Mouse (Mus musculus) layer of hippocampus, postnatal 10 days (tissue): ENCODE results near the gene Rfx7. TPM values are rescaled to one million over a fixed set of nuclear protein-coding genes. Genes with fewer than 3 reads are reported as not detected.
A peak's percentile ranks its signal among the peaks of the same experiment; 100 is the strongest.
"Not testable (repeated sequence)": the region's sequence is repeated elsewhere in the genome, so short reads cannot be mapped to it uniquely, and the experiment has no call there.

Experiments used
- DNase-seq, 2 experiments: peaks; one replicate each; pipeline ENCODE4 v3.0.0; 2021; ENCODE audit warnings: low spot score in 2 of 2
- total RNA-seq, 2 experiments: library from RNA; stranded (reverse); gene quantifications; 2 replicates each; pipeline ENCODE4 v1.2.3; 2021

The Rfx7 gene
- total RNA-seq, 2 experiments from 2014 or later = 33.8 to 34.3 TPM

DNA sequence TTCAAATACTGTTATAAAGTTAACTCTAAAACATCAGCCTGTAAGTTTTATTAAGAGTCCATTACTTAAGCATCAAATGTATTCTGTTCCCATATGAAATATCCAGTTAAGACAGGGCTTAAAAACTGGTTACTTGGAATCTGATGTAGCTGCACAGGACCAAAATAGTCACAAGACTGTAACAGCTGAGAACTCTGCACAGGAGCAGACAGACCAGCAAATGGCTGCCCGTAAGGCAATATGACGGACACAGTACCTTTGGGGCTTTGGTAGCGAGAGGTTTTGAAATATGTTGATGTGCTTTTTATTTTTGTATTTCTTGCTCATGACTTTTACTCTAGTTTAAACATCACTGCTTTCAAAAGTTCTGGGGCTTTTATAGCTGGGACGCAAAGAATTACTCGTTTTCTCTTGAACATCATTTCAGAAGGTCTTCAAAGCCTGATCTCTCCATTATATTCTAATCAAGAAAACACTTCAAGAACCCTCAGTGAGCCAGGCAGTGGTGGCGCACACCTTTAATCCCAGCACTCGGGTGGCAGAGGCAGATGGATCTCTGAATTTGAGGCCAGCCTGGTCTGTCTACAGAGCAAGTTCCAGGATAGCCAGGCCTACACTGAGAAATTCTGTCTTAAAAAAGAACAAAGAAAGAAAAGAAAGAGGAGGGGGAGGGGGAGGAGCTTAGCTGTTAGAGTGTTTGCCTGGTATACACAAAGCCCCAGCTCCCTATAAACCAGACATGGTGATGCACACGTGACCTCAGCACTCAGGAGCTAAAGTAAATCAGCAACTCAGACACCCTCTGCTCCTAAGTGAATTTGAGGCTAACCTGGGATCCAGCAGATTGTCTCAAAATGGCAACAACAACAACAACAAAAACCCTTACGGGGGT lies 107.2 kb downstream of the Rfx7 start:
- DNase-seq = no peak

DNA sequence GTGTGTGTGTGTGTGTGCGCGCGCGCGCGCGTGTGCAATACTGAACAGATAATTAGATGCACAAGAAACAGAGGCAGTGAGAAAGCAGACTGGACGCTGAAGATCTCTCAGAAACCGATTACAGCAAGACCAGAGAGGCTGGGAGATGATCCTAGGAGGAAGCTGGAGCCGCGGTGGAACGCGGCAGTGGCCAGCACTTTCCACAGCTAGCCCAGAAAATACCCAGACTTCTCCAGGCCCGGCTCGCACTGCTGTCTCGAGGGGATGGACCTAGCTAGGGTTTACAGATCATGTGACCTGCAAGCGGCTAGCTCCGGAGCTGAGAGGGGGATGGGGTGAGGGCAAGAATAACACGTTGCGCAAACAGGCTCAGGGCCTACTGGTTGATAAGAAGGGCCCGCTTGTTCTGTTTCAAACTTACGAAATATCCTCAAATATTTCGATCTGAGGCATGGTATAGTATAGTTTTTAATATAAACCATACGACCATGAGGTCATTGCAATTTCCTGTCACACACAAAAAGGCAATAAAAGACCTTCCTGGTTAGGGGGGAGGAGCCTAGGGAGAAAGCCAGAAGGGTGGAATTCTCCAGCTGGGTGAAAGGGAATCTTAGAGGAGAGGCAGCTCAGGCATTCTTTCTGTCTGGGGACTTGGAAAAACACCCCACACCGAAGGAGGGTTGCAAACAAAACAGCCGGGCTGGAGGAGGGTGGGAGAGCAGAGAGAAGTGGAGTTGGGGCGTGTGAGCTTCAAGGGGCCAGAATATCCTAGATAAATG lies 108.0 kb downstream of the Rfx7 start:
- peak; percentile 54 to 65 for DNase-seq

DNA sequence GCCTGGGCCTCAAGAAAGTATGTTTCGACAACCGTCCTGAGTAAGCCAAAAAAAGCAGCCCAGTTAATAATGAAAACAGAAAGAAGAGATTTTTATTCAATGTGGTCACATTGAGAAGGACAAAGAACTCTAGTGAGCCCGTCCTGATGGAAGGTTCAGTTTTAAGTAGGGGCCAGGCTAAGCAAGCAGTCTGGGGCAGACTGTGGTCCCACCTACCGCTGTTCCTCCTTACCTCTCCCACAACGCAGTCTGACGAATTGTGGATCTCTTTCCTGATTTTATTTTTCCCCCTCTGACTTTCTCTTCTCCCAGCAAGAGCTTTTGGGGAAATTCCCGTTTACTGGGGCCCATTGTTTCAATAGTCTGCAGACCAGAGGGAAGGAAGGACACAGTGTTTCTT lies 108.6 kb downstream of the Rfx7 start:
- DNase-seq = no peak

DNA sequence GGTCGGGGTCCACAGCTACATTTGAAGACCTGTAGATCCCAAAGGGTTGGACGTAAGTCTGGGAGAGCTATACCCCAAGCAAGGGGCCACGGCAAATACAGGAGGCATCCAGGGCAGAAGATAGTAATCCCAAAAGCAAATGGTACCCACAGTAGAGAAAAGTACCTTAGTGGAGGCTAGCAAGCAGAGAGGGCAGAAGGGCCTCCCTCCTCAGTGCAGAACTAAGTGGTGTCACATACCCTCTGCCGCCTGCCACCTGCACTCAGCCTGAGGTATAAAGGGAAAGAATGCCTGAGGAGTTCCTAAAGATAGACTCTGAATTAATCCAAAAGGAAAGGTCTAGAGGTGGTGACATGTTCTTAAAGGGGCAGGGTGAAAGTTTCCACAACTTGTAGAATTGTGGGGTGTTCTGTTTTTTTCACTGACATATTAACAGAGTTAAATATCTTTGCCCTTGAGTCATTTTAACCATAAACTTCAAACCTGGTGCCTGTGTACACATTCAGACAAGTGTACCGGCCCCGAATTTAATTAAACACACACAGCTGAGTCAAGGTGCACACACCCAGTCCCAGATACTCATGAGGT lies 109.1 kb downstream of the Rfx7 start:
- DNase-seq = no peak

DNA sequence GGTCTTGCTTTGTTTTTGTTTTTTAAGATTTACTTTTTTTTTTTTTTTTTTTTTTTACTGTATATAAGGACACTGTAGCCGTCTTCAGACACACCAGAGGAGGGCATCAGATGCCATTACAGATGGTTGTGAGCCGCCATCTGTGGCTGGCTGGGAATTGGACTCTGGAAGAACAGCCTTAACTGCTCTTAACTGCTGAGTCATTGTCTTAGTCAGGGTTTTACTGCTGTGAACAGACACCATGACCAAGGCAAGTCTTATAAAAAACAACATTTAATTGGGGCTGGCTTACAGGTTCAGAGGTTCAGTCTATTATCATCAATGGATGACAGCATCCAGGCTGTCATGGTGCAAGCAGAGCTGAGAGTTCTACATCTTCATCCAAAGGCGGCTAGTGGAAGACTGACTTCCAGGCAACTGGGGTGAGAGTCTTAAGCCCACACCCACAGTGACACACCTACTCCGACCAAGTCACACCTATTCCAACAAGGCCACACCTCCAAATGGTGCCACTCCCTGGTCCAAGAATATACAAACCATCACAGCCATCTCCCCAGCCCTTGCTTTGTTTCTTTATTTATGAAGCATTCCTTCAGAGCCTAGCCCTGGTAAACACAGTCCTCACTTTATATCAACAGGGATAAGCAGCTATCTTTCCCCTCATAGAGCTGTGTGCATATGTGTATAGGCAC lies 110.9 kb downstream of the Rfx7 start:
- not testable (repeated sequence) for DNase-seq

DNA sequence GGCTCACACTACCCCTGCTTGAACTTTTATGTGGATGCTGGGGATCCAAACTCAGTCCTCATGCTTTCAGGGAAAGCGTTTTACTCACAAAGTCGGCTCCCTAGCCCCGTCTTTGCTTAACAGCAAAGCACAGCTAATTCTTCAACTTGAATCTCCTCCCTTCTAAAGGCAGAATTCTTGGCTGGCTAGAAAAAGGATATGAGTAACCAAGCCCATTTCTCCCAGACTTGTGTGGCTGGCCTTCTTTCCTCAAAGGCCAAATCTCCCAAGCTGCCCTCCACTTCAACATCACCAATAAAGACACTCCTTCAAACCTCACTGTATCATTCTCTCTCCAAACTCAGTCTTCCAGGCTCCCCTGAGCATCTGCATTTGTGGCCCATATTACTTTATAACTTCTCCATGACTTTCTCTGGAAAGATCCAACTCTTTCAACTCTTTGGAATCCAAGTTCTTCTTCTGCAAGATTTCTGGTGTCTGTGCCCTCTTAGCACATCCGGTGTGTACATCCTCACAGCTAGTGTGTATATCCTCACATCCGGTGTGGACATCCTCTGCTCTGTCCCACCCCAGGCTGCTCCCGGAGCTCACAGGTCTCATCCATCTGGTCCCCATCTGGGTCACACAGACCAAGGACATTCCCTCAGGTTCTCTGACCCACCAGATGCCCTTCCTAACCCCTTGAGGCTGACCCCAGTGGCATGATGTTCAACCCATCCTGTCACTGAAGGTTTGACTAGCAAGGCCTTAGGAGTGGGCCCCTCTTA lies 111.8 kb downstream of the Rfx7 start:
- no peak for DNase-seq

DNA sequence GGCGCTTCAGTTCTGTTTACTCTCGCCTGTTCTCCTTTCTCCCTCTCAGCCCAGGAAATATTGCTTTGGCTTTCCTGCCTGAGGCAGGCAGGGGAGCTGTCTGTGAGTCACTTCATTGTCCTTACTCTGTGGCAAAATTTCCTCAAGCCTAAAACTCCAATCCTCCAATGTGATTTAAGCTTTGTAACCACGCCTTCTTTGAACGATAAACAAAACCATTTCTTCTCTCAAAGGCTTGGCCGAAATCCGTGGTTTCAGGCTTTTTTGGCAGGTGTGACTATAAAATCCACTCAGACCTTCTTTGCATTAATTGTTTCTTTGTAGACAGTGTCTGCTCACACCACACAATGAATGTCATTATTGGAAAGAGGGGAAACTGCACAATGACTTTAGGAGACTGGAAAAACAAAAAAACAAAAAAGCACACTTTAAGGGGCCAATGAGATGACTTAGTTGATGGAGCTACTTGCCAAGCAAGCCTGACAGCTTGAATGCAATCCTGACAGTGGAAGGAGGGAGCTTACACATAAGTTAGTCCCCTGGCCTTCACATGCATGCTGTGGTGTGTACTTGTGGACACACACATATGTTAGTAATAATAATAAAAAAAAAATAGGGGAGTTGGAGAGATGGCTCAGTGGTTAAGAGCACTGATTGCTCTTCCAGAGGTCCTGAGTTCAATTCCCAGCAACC lies 112.5 kb downstream of the Rfx7 start:
- no peak for DNase-seq

DNA sequence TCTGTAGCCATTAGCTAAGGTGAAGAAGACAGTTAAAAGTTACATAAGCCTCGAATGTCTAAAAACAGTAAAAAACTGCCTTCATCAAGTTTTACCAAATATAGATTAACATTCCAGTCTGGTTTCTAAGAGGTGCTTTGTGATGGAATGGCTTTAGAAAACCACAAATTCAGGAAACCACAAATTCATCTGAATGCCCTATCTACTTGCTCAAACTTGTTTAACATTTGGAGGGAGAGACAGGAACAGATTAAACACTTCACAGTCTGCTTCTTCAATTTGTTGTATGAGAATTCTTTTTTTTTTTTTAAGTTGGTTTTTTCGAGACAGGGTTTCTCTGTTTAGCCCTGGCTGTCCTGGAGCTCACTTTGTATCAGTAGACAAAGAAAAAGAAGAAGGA lies 117.7 kb downstream of the Rfx7 start:
- no peak for DNase-seq

DNA sequence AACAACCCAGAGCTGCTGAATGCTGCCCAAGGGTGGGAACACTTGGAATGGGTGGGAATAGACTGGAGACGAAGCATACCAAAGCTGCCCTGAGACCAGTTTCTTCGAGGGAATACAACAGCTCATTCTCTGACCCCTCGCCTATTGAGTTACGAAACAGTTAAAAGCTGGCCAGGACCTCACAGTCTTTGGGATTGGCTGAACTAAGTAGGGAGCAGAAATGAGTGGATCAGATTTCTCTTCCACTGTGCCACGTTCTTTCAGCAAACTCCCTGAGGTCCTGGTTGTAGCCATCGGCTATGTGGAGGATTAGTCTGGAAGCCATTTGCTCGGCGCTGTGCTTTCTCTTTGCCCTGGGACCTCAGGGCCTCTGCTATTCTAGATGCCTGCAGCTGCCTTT lies 120.9 kb downstream of the Rfx7 start:
- DNase-seq = no peak

DNA sequence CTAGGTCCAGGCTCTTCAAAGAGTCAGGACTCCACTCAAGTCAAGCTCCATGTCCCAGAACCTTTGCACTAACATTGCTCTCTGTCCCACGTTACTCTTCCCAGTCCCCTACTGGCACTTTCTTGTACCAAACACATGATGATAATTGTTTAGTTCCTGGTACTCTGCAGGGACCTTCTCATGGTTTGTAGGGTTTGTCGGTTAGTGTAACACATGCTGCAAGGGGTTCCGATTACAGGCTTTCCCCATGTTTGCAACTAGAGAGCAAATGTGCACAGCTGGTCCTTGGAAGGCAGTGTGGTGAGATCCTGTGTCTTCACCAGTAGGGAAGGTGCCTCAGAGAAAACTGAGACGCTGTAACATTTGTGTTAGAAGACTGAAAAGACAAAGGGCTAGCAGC lies 121.5 kb downstream of the Rfx7 start:
- no peak for DNase-seq

DNA sequence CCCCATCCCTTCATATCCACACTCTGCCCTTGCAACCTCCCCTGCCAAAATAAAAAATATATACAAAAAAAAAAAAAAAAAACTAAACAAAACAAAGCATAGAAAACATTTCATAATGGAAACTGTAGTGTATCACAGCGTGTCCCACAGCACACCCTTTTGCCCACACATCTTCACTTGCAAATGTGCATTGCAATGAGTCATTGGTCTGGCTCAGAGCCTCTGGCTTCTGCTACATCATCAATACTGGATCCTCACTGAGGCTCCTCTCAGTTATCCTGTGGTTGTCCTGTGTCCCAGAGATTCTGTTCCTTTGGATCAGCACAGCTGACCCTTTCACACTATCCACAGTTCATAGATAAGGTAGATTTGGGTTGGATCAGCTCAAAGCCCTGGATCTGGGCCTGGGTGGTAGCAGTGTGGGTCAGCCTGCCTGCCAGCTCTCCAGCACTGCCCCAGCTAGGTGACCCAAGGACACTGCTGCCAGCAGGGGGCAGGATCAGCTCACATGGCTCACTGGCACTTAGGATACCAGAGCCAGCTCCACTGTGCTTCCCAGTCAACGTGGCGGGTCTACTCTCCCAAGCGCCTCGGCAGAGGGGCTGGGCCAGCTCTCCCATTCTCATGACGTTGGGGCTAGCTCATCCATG lies 122.7 kb downstream of the Rfx7 start:
- peak; percentile 54 to 69 for DNase-seq

DNA sequence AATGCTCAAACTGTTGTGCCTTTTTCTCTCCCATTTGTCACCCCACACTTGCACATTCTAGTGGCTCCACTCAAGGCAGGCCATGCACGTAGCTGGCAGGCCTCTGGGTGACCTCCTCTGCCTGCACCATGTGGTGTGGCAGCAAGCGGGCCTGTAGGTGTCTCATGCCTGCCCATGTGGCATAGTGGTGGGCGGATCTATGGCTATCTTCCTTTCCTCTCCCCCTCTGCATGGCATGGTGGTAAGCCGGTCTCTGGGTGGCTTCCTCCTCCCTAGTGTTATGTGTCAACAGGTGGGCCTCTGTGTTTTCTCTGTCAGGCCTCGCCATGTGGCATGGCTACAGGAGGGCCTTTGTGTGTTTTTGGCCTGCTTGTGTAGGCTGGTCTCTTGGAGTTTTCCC lies 123.6 kb downstream of the Rfx7 start:
- no peak for DNase-seq

DNA sequence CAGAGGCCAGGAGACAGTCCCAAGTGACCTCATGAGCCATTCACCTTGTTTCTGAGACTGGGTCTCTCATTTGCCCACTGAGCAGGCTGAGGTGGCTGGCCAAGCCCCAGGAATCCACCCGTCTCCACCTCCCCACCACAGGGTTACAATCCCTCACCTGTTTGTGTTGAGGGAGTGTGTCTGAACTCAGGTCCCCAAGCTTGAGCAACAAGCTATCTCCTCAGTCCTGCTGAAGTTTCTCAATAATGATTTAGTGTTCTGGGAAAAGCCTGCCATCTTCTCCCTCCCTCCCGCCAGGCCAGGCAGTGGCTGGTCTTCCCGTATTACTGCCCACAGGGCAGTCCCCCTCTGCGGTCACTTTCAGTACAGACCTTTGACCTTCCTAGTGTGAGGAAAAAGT lies 124.5 kb downstream of the Rfx7 start:
- no peak for DNase-seq

DNA sequence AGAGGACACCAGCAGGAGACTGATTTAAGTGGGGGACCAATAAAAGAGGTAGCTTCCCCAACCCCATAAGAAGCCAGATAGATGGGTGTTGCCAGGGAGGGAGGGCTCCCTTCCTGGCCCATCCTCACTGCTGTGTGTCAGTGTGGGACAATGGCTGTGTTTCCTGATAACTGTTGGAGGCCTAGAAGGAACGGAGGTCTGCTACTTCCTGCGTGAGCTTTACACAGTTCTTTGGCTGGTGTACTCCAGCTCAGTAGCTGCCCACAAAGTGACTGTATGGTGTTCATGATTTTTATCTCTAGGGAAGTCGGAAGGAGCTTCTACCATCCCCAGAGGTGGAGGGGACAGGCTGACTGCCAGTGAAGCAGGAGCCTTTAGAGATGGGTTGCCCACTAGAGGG lies 124.9 kb downstream of the Rfx7 start:
- DNase-seq = no peak

DNA sequence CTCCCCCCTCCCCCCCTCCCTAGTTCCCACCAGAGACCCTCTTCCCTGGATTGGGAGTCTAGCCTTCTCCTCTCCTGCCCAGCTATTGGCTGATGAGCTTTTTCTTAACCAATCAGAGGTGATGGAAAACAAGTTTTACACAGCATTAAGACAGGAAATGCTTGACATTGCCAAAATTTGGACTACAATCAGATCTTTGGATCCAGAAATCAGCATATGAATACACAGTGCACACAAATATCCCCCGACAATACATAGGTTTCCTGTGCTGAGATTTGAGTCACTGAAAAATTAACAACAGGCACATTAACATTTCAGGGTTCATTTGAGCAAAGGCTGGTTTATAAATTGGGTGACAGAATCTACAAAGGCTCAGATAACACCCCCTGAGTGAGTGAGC lies 125.7 kb downstream of the Rfx7 start:
- no peak for DNase-seq

DNA sequence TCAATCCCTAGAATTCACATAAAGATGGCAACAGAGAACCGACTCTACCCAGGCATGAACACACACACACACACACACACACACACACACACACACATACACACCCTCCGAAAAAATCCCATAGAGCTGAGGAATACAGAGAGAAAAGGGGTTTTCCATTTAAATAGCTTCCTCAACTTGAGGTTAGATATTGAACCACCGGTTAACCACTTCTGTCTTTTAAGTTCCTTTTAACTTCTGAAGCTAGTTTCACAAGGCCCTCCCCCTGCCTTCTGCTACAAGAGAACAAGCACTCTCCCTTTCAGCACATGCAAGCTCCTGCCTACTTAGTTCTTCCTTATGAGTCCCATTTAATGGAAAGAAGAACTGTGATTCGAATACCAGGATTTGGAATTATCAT lies 128.1 kb downstream of the Rfx7 start:
- DNase-seq = no peak

DNA sequence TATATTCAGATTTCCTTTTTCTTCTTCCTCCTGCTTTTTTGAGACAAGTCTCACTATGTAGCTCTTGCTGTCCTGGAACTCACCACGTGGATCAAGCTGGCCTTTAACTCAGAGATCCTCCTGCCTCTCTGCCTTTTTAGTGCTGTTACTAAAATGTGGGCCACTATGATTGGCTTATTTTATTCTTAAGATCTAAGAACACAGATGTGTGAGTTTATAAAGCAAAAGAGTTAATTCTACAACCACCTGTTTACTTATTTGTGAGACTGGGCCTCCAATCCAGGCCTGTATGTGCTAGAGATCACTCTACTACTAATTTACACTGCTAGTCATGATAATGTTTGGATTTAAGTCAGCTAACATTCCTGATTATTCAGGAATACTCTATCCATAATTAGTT lies 128.9 kb downstream of the Rfx7 start:
- no peak for DNase-seq

DNA sequence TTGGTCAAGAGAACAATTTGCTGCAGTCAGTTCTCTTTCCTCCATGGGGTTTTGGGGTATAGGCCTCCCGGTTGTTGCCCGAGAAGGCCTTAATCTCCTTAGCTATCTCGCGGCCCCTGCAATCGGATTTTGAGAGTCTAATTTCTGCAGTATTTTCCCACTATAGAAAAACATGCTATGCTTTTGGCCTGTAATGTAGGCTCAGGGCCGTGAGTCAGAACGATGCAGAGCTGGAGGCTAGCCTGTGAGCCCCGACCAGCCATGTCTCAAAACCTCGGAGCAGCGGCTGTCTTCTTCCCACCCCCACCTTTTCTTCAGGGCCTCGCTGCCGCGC lies 129.5 kb downstream of the Rfx7 start:
- no peak for DNase-seq

DNA sequence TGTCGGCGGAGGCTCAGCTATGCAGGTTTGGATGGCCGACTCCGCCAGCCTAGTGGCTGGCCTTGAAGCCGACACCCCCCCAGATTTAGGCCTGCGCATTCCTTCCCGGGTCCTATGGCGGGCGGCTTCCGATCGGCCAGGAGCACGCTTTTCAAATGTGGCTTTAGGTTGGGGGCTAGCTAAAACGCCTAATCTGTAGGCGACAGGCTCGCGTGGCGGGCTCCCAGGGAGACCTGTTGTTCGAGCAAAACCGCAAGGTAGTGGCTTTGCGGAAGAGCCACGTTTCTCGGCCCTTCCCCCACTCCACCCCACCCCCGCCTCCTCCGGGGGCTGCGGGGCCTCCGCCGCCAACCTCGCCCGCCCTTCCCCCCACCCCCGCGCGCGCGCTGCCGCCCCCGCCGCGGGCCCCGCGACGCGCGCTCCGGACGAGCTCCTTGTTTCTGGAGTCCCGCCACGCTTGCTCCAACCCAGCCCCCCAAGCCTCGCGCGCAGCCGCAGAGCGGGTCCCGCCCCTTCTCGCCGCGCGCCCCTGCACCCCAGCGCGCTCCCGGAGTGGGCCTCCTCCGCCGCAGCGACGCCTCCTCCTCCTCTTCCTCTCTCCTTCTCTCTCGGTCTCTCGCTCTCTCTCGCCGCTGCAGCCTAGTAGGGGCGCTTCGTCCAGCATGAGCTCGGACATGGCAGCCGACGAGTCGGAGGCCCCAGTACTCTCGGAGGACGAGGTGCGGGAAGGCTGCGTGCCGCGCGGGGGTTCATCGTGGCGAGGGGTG lies 130.0 kb downstream of the Rfx7 start, which contains the start of gene Nedd4:
Gene Nedd4 (plus strand): TSS at position 452 of the 767 bp plus-strand sequence.
- DNase-seq = peak; percentile 96 to 98
